Mouse (Mus musculus): ENCODE results near the gene Pcnx2.

The Pcnx2 gene

GRCm38 (mm10) chr8:125897388-125897787, 729 bp downstream of the Pcnx2 start:
- DNase-seq (ENCODE audit: low spot score): no peak

GRCm38 (mm10) chr8:125889920-125890319, 8.2 kb downstream of the Pcnx2 start:
- no peak for DNase-seq (ENCODE audit: low spot score)

GRCm38 (mm10) chr8:125887549-125887948, 10.6 kb downstream of the Pcnx2 start:
- DNase-seq (ENCODE audit: low spot score): no peak

- DNase-seq (ENCODE audit: low spot score): no peak
Observed at GRCm38 (mm10) chr8:125880447-125880846, 17.7 kb downstream of the Pcnx2 start.

GRCm38 (mm10) chr8:125873250-125873534, 24.9 kb downstream of the Pcnx2 start:
- DNase-seq (ENCODE audit: low spot score): no peak

- DNase-seq (ENCODE audit: low spot score): no peak
Observed at GRCm38 (mm10) chr8:125872501-125873249, 25.4 kb downstream of the Pcnx2 start.

GRCm38 (mm10) chr8:125870821-125871321, 27.2 kb downstream of the Pcnx2 start:
- peak; percentile 75 for DNase-seq (ENCODE audit: low spot score)

GRCm38 (mm10) chr8:125870179-125870702, 27.9 kb downstream of the Pcnx2 start:
- no peak for DNase-seq (ENCODE audit: low spot score)

GRCm38 (mm10) chr8:125869739-125870138, 28.4 kb downstream of the Pcnx2 start:
- no peak for DNase-seq (ENCODE audit: low spot score)

GRCm38 (mm10) chr8:125868552-125868951, 29.6 kb downstream of the Pcnx2 start:
- no peak for DNase-seq (ENCODE audit: low spot score)

GRCm38 (mm10) chr8:125866125-125866524, 32.0 kb downstream of the Pcnx2 start:
- no peak for DNase-seq (ENCODE audit: low spot score)

- no peak for DNase-seq (ENCODE audit: low spot score)
Observed at GRCm38 (mm10) chr8:125857251-125857650, 40.9 kb downstream of the Pcnx2 start.

- DNase-seq (ENCODE audit: low spot score): no peak
Observed at GRCm38 (mm10) chr8:125856160-125856559, 42.0 kb downstream of the Pcnx2 start.

GRCm38 (mm10) chr8:125854379-125854778, 43.7 kb downstream of the Pcnx2 start:
- no peak for DNase-seq (ENCODE audit: low spot score)

GRCm38 (mm10) chr8:125853300-125853699, 44.8 kb downstream of the Pcnx2 start:
- no peak for DNase-seq (ENCODE audit: low spot score)

GRCm38 (mm10) chr8:125849181-125849580, 48.9 kb downstream of the Pcnx2 start:
- no peak for DNase-seq (ENCODE audit: low spot score)

GRCm38 (mm10) chr8:125847842-125848241, 50.3 kb downstream of the Pcnx2 start:
- DNase-seq (ENCODE audit: low spot score): no peak

GRCm38 (mm10) chr8:125845281-125845680, 52.8 kb downstream of the Pcnx2 start:
- DNase-seq (ENCODE audit: low spot score): no peak

GRCm38 (mm10) chr8:125843122-125843836, 54.8 kb downstream of the Pcnx2 start:
- DNase-seq (ENCODE audit: low spot score): no peak

GRCm38 (mm10) chr8:125842158-125842557, 56.0 kb downstream of the Pcnx2 start:
- DNase-seq (ENCODE audit: low spot score): no peak

GRCm38 (mm10) chr8:125824688-125825087, 73.4 kb downstream of the Pcnx2 start:
- DNase-seq (ENCODE audit: low spot score): no peak

GRCm38 (mm10) chr8:125823719-125824118, 74.4 kb downstream of the Pcnx2 start:
- peak; percentile 53 for DNase-seq (ENCODE audit: low spot score)

- DNase-seq (ENCODE audit: low spot score): no peak
Observed at GRCm38 (mm10) chr8:125822065-125822464, 76.1 kb downstream of the Pcnx2 start.

Measured in layer of hippocampus, adult 11-12 months (tissue).